Mouse (Mus musculus): ENCODE data around the gene Mrs2. TPM values are rescaled to one million over a fixed set of nuclear protein-coding genes. Genes with fewer than 3 reads are reported as not detected.

The Mrs2 gene
- total and polyA plus RNA-seq, 3 experiments = 24.1 to 49.3 (median 46.8) TPM

DNA sequence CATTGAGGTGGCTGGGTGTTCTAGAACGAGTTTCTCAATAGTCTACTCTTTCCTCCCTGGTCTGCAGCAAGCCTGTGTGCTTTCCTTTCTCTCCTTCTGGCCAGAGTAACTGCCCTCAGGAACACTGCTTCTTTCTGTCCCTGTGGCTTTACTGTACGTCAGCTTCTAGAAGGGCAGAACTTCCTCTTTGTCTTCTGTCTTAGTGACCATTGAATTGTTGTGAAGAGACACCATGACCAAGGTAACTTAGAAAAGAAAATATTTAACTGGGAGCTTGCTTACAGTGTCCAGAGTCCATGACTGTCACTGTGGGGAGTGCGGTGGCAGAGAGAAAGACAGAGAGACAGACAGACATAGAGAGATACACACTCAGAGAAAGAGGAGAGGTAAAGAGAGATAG is 60.1 kb downstream of the Mrs2 start:
- intact Hi-C loops (cut with DNase I) = no loop called here
- Histone ChIP-seq H3K4me3 (no peak overlapping the region), H3K27ac (no peak overlapping the region), H3K36me3 (ENCODE audit: control insufficient read depth, insufficient read depth, low read length) (no peaks in the 10 kb centered on the region), H3K27me3 (ENCODE audit: control insufficient read depth, insufficient read depth, low read length) (no peaks in the 10 kb centered on the region), H3K79me2 (replicated peaks; ENCODE audit: control insufficient read depth, insufficient read depth, low read length) (no peaks in the 10 kb centered on the region), H3K4me1 (ENCODE audit: control insufficient read depth, insufficient read depth, low read length) (no peaks in the 10 kb centered on the region), H3K9ac (ENCODE audit: low read depth, low read length) (no peak overlapping the region)
- 64% methylated on average over 3 of the region's 3 CpGs for WGBS
- no peak for DNase-seq
- TF ChIP-seq CTCF (IDR thresholded peaks at IDR 0.05) (no peak), EP300 (IDR thresholded peaks at IDR 0.05; ENCODE audit: insufficient read depth, low read depth, low read length) (no peak), POLR2A (IDR thresholded peaks at IDR 0.05; ENCODE audit: insufficient read depth, low read depth, low read length) (no peak)

GRCm38 (mm10) chr13:24958671-24959070 is 61.5 kb downstream of the Mrs2 start:
- TF ChIP-seq EP300 (IDR thresholded peaks at IDR 0.05; ENCODE audit: insufficient read depth, low read depth, low read length) (no peak), POLR2A (IDR thresholded peaks at IDR 0.05; ENCODE audit: insufficient read depth, low read depth, low read length) (no peak)
- no peak overlapping the region for H3K9ac ChIP-seq (ENCODE audit: low read depth, low read length)
- WGBS = 89% methylated on average over 11 of the region's 11 CpGs
- no peak overlapping the region for H3K4me3 ChIP-seq
- no peaks in the 10 kb centered on the region for H3K36me3 ChIP-seq (ENCODE audit: control insufficient read depth, insufficient read depth, low read length)
- DNase-seq = no peak
- no peaks in the 10 kb centered on the region for H3K79me2 ChIP-seq (replicated peaks; ENCODE audit: control insufficient read depth, insufficient read depth, low read length)
- no peaks in the 10 kb centered on the region for H3K27me3 ChIP-seq (ENCODE audit: control insufficient read depth, insufficient read depth, low read length)
- no peaks in the 10 kb centered on the region for H3K4me1 ChIP-seq (ENCODE audit: control insufficient read depth, insufficient read depth, low read length)
- intact Hi-C loops (cut with DNase I) = no loop called here
- H3K27ac ChIP-seq = no peak overlapping the region

GRCm38 (mm10) chr13:24955500-24955899 is 64.7 kb downstream of the Mrs2 start:
- H3K36me3 ChIP-seq (ENCODE audit: control insufficient read depth, insufficient read depth, low read length) = no peaks in the 10 kb centered on the region
- DNase-seq = no peak
- no peak overlapping the region for H3K4me3 ChIP-seq
- H3K4me1 ChIP-seq (ENCODE audit: control insufficient read depth, insufficient read depth, low read length) = no peaks in the 10 kb centered on the region
- H3K27ac ChIP-seq = no peak overlapping the region
- TF ChIP-seq CTCF (IDR thresholded peaks at IDR 0.05) = no peak
- no peak for TF ChIP-seq EP300 (IDR thresholded peaks at IDR 0.05; ENCODE audit: insufficient read depth, low read depth, low read length)
- TF ChIP-seq POLR2A (IDR thresholded peaks at IDR 0.05; ENCODE audit: insufficient read depth, low read depth, low read length) = no peak
- WGBS = 26% methylated on average over 10 of the region's 10 CpGs
- intact Hi-C loops (cut with DNase I) = no loop called here
- H3K27me3 ChIP-seq (ENCODE audit: control insufficient read depth, insufficient read depth, low read length) = no peaks in the 10 kb centered on the region
- H3K9ac ChIP-seq (ENCODE audit: low read depth, low read length) = no peak overlapping the region
- no peaks in the 10 kb centered on the region for H3K79me2 ChIP-seq (replicated peaks; ENCODE audit: control insufficient read depth, insufficient read depth, low read length)

DNA sequence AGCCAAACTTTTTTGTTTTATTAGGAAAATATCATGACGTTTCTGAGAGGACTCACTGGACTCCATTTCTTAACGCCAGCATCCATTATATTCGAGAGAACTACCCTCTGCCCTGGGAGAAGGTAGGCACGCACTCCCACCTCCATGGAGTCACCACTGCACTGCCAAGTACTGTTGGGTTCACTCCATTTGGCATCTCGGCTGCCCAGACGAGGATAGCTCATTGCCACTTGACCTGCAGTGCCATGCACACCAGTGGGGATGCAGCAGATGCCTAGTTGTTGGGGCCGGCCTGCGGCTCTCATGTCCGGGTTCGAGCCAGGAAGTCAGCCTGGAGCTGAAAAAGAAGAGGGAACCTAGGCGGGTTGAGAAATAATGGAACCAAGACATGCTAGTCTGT is 65.1 kb downstream of the Mrs2 start:
- Histone ChIP-seq H3K79me2 (replicated peaks; ENCODE audit: control insufficient read depth, insufficient read depth, low read length) (no peaks in the 10 kb centered on the region), H3K4me3 (no peak overlapping the region), H3K27me3 (ENCODE audit: control insufficient read depth, insufficient read depth, low read length) (no peaks in the 10 kb centered on the region), H3K36me3 (ENCODE audit: control insufficient read depth, insufficient read depth, low read length) (no peaks in the 10 kb centered on the region), H3K9ac (ENCODE audit: low read depth, low read length) (no peak overlapping the region), H3K4me1 (ENCODE audit: control insufficient read depth, insufficient read depth, low read length) (no peaks in the 10 kb centered on the region), H3K27ac (no peak overlapping the region)
- 39% methylated on average over 11 of the region's 11 CpGs for WGBS
- DNase-seq = no peak
- intact Hi-C loops (cut with DNase I) = no loop called here
- TF ChIP-seq CTCF (IDR thresholded peaks at IDR 0.05) = no peak
- TF ChIP-seq POLR2A (IDR thresholded peaks at IDR 0.05; ENCODE audit: insufficient read depth, low read depth, low read length) = no peak
- TF ChIP-seq EP300 (IDR thresholded peaks at IDR 0.05; ENCODE audit: insufficient read depth, low read depth, low read length) = no peak

GRCm38 (mm10) chr13:24952659-24953058 is 67.5 kb downstream of the Mrs2 start:
- H3K36me3 ChIP-seq (ENCODE audit: control insufficient read depth, insufficient read depth, low read length) = no peaks in the 10 kb centered on the region
- H3K9ac ChIP-seq (ENCODE audit: low read depth, low read length) = no peak overlapping the region
- TF ChIP-seq EP300 (IDR thresholded peaks at IDR 0.05; ENCODE audit: insufficient read depth, low read depth, low read length) (no peak), CTCF (IDR thresholded peaks at IDR 0.05) (no peak), POLR2A (IDR thresholded peaks at IDR 0.05; ENCODE audit: insufficient read depth, low read depth, low read length) (no peak)
- H3K27ac ChIP-seq = no peak overlapping the region
- no peak for DNase-seq
- WGBS = 78% methylated on average over 7 of the region's 7 CpGs
- H3K4me3 ChIP-seq = no peak overlapping the region
- H3K27me3 ChIP-seq (ENCODE audit: control insufficient read depth, insufficient read depth, low read length) = no peaks in the 10 kb centered on the region
- intact Hi-C loops (cut with DNase I) = no loop called here
- no peaks in the 10 kb centered on the region for H3K79me2 ChIP-seq (replicated peaks; ENCODE audit: control insufficient read depth, insufficient read depth, low read length)
- no peaks in the 10 kb centered on the region for H3K4me1 ChIP-seq (ENCODE audit: control insufficient read depth, insufficient read depth, low read length)

DNA sequence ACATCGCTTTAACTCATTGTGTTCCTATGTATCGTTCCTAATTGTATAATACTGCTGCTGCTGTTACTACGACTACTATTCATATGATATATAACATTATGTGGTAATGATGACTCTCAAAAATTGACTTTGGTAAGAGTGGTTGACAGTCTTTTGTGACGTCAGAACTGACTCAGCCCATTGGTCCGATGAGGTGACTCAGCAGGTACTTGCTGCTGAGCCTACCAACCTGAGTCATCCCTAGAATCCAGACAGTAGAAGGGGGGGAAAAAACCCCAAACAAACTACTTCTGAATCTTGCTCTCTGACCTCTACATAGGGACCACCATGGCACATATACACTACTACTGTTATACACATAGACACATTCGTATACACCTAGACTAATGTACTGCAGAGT is 71.3 kb downstream of the Mrs2 start:
- Histone ChIP-seq H3K36me3 (ENCODE audit: control insufficient read depth, insufficient read depth, low read length) (no peaks in the 10 kb centered on the region), H3K9ac (ENCODE audit: low read depth, low read length) (no peak overlapping the region), H3K79me2 (replicated peaks; ENCODE audit: control insufficient read depth, insufficient read depth, low read length) (no peaks in the 10 kb centered on the region), H3K4me3 (no peak overlapping the region), H3K4me1 (ENCODE audit: control insufficient read depth, insufficient read depth, low read length) (no peaks in the 10 kb centered on the region), H3K27me3 (ENCODE audit: control insufficient read depth, insufficient read depth, low read length) (no peaks in the 10 kb centered on the region), H3K27ac (no peak overlapping the region)
- TF ChIP-seq CTCF (IDR thresholded peaks at IDR 0.05) (no peak), POLR2A (IDR thresholded peaks at IDR 0.05; ENCODE audit: insufficient read depth, low read depth, low read length) (no peak), EP300 (IDR thresholded peaks at IDR 0.05; ENCODE audit: insufficient read depth, low read depth, low read length) (no peak)
- no peak for DNase-seq
- intact Hi-C loops (cut with DNase I) = no loop called here
- 86% methylated on average over 6 of the region's 6 CpGs for WGBS

Data from heart, adult 2 months (tissue).